Mouse (Mus musculus) midbrain, embryonic 16.5 days (tissue): ENCODE data around the gene Adad2. TPM values are rescaled to one million over a fixed set of nuclear protein-coding genes. Genes with fewer than 3 reads are reported as not detected.

ENCODE experiments used
- ATAC-seq: fragments of 200-750 bp; cut with Nextera tagmentation; 2 replicates; pipeline ENCODE4 v1.8.0; 2017; ENCODE audit warnings: moderate TSS enrichment
- H3K27ac ChIP-seq: fragments of 300-500 bp; sonication (generic); 2 replicates; pipeline ENCODE4 v1.5.1; 2014; ENCODE audit warnings: mild to moderate bottlenecking, low read length, mixed read lengths
- H3K27me3 ChIP-seq: fragments of 300-500 bp; sonication (generic); 2 replicates; pipeline ENCODE4 v1.6.1; 2014; ENCODE audit warnings: low read depth, low read length, mixed read lengths; ENCODE audit not compliant: control insufficient read depth, insufficient read depth
- H3K36me3 ChIP-seq: fragments of 300-500 bp; sonication (generic); 2 replicates; pipeline ENCODE4 v1.6.1; 2014; ENCODE audit warnings: mild to moderate bottlenecking, low read length, moderate library complexity, mixed read lengths; ENCODE audit not compliant: control insufficient read depth, insufficient read depth
- H3K4me1 ChIP-seq: fragments of 300-500 bp; sonication (generic); 2 replicates; pipeline ENCODE4 v1.6.1; 2014; ENCODE audit warnings: mild to moderate bottlenecking, low read length, mixed read lengths; ENCODE audit not compliant: control insufficient read depth, insufficient read depth
- H3K4me2 ChIP-seq: fragments of 300-500 bp; sonication (generic); 2 replicates; pipeline ENCODE4 v1.6.1; 2014; ENCODE audit warnings: mild to moderate bottlenecking, low read length, mixed read lengths
- H3K4me3 ChIP-seq: fragments of 300-500 bp; sonication (generic); 2 replicates; pipeline ENCODE4 v1.5.1; 2014; ENCODE audit warnings: low read depth, mild to moderate bottlenecking, low read length, moderate library complexity, mixed read lengths
- H3K9ac ChIP-seq: fragments of 300-500 bp; sonication (generic); 2 replicates; pipeline ENCODE4 v1.6.1; 2014; ENCODE audit warnings: low read depth, low read length, mixed read lengths
- H3K9me3 ChIP-seq: fragments of 300-500 bp; sonication (generic); replicated peaks from 2 replicates; pipeline ENCODE4 v1.6.1; 2014; ENCODE audit warnings: mild to moderate bottlenecking, low read length, mixed read lengths; ENCODE audit not compliant: control insufficient read depth, poor library complexity, severe bottlenecking
- WGBS: fragments of 180-500 bp; shearing (Covaris S2); extraction: QIAGEN DNeasy Blood & Tissue Kit; methylation state at CpG from one replicate; pipeline ENCODE4 v1.1.7; 2014; 5-methylcytosine and 5-hydroxymethylcytosine counted together
- polyA plus RNA-seq: library from polyadenylated mRNA; unstranded; fragments of >200 nt; fragmentation: Nextera tagmentation; extraction: Ambion mirVana; gene quantifications from 2 replicates; pipeline ENCODE4 v1.2.1, GENCODE M21; 2015

Adad2 gene
- polyA plus RNA-seq, 1 experiment from 2014 or later, result 0.19 TPM

DNA sequence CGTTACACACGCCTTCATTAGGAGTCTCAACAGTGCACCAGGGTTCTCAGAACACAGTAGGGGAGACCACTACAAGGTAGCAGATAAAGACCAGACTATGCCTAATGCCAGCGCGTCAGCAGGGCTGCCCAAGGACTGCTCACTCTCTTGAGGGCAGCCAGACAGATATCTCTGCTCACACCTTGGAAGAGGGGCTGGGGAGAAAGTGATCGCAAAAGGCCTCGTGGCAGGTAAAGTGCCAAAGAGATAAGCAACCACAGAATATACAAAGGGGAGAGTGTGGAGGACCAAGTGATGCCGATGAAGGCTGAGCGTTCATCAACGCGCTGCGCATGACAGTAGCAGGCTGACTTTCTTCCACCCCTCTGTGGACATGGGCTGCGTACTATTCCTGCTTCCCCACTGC, 8.1 kb upstream of the Adad2 start:
- H3K27me3 ChIP-seq, result no peaks in the 10 kb centered on the region
- H3K9me3 ChIP-seq, result no peaks in the 10 kb centered on the region
- ATAC-seq, result peak; percentile 69
- peaks cover 7% of the 10 kb centered on the region for H3K36me3 ChIP-seq
- H3K4me3 ChIP-seq, result peak overlapping the region; percentile 66
- peaks cover 9% of the 10 kb centered on the region for H3K4me1 ChIP-seq
- WGBS, result 56% methylated on average over 12 of the region's 12 CpGs
- H3K9ac ChIP-seq, result peak overlapping the region; percentile 77
- H3K4me2 ChIP-seq, result peak overlapping the region; percentile 60
- no peak overlapping the region for H3K27ac ChIP-seq

DNA sequence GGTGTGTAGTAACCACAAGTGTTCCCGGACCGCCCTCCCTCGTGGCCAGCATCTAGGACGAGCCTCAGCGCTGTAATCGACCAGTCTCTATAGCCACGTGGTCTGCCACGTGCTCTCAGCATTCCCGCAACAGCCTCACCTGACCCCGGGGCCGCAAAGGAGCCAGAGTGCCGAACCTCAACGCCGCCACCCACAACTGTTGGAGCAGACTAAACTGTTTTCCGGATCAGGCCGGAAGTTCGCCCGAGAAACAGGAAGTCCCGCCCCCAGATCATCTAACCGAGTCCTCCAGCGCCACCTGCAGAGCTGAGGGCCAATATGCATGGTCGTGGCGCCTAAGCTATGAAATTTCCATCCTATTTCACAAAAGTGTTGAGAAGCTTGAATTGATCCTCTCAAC, 7.6 kb upstream of the Adad2 start, which contains the start of gene Taf1c:
TSS of gene Taf1c (minus strand) at position 227 of the 400 bp plus-strand sequence.
- Histone ChIP-seq H3K27me3 (no peaks in the 10 kb centered on the region), H3K9me3 (no peaks in the 10 kb centered on the region), H3K9ac (peak within 1 kb of the TSS; percentile 77), H3K27ac (peak within 1 kb of the TSS; percentile 55; the same call in 1 of the 2 replicates), H3K4me3 (peak within 1 kb of the TSS; percentile 66), H3K4me1 (peaks cover 9% of the 10 kb centered on the region), H3K36me3 (peaks cover 7% of the 10 kb centered on the region), H3K4me2 (peak within 1 kb of the TSS; percentile 60)
- peak; percentile 85 for ATAC-seq
- 0% methylated on average over 23 of the region's 23 CpGs for WGBS

DNA sequence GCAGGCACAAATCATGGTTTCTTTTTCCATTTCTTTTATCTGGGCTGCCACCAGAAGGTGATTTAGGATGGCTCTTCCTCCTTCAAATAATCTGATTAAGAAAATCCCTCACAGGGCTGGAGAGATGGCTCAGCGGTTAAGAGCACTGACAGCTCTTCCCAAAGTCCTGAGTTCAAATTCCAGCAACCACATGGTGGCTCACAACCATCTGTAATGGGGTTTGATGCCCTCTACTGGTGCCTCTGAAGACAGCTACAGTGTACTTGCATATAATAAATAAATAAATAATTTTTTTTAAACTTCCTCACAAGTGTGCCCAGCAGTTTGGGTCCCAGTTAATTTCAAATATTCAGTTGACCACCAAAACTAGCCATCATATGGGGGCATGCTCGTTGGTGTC, 6.3 kb upstream of the Adad2 start:
- Histone ChIP-seq H3K4me1 (peaks cover 9% of the 10 kb centered on the region), H3K36me3 (peaks cover 4% of the 10 kb centered on the region; the same call in 1 of the 2 replicates), H3K27me3 (no peaks in the 10 kb centered on the region), H3K27ac (no peak overlapping the region), H3K9ac (no peak overlapping the region), H3K4me3 (no peak overlapping the region), H3K4me2 (no peak overlapping the region), H3K9me3 (no peaks in the 10 kb centered on the region)
- no peak for ATAC-seq
- 86% methylated on average over 2 of the region's 2 CpGs for WGBS

DNA sequence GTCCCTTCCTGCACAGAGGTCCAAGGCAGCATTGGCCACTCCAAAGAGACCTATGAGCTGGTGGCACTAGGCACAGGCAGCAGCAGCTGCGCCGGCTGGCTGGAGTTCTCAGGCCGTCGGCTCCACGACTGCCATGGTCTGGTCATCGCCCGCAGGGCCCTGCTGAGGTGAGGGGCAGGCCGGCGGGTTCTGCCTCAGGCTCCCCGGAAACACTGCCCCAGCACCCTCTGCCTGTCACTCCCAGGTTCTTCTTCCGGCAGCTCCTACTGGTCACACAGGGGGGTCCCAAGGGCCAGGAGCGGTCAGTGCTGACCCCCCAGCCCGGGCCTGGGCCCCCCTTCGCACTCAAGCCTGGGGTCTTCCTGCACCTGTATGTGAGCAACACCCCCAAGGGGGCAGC, 2.5 kb downstream of the Adad2 start:
- Histone ChIP-seq H3K4me2 (no peak overlapping the region), H3K4me1 (no peaks in the 10 kb centered on the region), H3K27ac (no peak overlapping the region), H3K9ac (no peak overlapping the region), H3K4me3 (no peak overlapping the region), H3K27me3 (no peaks in the 10 kb centered on the region), H3K36me3 (no peaks in the 10 kb centered on the region), H3K9me3 (no peaks in the 10 kb centered on the region)
- ATAC-seq, result no peak
- 75% methylated on average over 14 of the region's 14 CpGs for WGBS

DNA sequence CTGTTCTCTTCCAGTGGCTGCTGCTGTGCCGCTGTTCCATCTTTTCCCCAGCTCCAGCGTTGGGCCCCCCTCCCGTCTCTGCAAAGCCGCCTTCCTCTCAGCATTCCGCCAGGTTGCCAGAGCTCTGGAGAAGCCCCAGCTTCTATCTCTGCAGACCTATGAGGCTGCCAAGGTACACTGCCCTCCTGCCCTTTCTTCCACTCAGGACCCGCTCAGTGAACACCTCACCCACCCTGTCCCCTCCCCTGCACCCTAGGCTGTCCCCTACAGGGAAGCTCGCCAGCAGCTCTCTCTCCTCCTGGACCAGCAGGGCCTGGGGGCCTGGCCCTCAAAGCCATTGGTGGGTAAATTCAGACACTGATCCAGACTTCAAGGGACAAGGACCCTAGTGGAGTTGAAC, 3.8 kb downstream of the Adad2 start:
- H3K27me3 ChIP-seq, result no peaks in the 10 kb centered on the region
- no peak overlapping the region for H3K9ac ChIP-seq
- H3K9me3 ChIP-seq, result no peaks in the 10 kb centered on the region
- 69% methylated on average over 7 of the region's 7 CpGs for WGBS
- no peaks in the 10 kb centered on the region for H3K36me3 ChIP-seq
- no peaks in the 10 kb centered on the region for H3K4me1 ChIP-seq
- H3K4me3 ChIP-seq, result no peak overlapping the region
- no peak overlapping the region for H3K27ac ChIP-seq
- H3K4me2 ChIP-seq, result no peak overlapping the region
- no peak for ATAC-seq

DNA sequence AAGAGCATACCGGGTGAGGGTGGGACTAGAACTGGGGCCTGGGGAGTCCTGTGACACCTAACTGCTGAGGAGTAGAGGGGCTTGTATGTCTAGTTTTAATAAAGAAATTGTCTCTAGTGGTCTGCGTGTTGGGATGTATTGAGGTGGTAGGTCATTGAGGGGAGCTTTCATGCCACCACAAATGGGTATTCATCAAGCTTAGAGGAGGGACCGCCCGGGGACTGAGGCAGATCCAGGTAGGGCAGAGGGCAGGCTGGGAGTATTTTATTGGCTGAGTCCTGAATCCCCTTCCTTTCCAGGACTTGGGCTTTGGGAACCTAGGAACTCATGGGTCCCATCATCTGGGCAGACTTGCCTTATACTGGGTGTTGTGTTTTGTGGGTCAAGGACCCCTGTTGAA, 4.3 kb downstream of the Adad2 start:
- Histone ChIP-seq H3K4me1 (no peaks in the 10 kb centered on the region), H3K27ac (no peak overlapping the region), H3K9me3 (no peaks in the 10 kb centered on the region), H3K4me3 (no peak overlapping the region), H3K27me3 (no peaks in the 10 kb centered on the region), H3K9ac (no peak overlapping the region), H3K36me3 (no peaks in the 10 kb centered on the region), H3K4me2 (no peak overlapping the region)
- WGBS, result 93% methylated on average over 4 of the region's 4 CpGs
- no peak for ATAC-seq

DNA sequence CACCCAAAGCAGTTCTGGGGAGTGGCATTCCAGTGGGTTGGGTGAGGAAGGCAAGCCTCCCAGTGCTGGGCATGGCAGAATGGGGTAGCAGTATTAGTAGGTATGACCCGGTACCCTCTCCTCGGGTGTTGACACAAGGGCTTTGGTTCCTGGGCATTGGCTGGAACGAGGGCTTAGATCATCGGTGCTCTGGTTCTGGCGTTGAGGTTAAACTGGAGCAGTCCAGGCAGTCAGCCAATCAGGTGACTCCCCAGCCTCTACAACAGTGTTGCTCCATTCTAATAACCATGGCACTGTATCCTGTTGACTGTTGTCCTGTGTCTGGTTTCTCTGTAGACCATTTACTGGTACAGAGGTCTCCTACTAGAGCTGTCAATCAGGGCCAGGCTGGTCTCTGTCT, 5.0 kb downstream of the Adad2 start:
- H3K27me3 ChIP-seq, result no peaks in the 10 kb centered on the region
- H3K27ac ChIP-seq, result no peak overlapping the region
- no peak overlapping the region for H3K4me2 ChIP-seq
- no peak for ATAC-seq
- H3K36me3 ChIP-seq, result no peaks in the 10 kb centered on the region
- H3K4me3 ChIP-seq, result no peak overlapping the region
- WGBS, result 88% methylated on average over 5 of the region's 5 CpGs
- no peak overlapping the region for H3K9ac ChIP-seq
- H3K4me1 ChIP-seq, result no peaks in the 10 kb centered on the region
- no peaks in the 10 kb centered on the region for H3K9me3 ChIP-seq

DNA sequence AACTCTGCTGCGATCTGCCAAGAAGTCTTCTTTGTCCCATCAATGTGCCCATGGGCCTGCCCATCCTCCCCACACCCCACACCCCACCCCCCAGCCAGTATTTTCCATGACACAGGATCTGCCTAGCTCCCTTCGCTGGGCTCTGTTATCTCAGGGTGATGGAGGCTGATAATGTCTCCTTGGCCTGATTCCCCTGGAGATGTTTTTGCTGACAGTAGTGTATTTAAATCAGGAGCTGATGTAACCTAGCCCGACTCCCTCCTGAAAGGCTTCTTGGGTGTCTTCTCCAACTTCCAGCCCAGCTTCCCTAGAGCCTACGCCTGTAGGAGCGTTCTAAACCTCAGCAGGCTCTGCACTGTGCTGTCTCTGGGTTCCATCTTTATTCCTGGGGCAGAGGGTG, 6.3 kb downstream of the Adad2 start:
- H3K9ac ChIP-seq, result no peak overlapping the region
- WGBS, result 79% methylated on average over 5 of the region's 5 CpGs
- H3K27ac ChIP-seq, result no peak overlapping the region
- ATAC-seq, result no peak
- no peaks in the 10 kb centered on the region for H3K4me1 ChIP-seq
- H3K27me3 ChIP-seq, result no peaks in the 10 kb centered on the region
- H3K4me2 ChIP-seq, result no peak overlapping the region
- H3K9me3 ChIP-seq, result no peaks in the 10 kb centered on the region
- no peak overlapping the region for H3K4me3 ChIP-seq
- no peaks in the 10 kb centered on the region for H3K36me3 ChIP-seq

DNA sequence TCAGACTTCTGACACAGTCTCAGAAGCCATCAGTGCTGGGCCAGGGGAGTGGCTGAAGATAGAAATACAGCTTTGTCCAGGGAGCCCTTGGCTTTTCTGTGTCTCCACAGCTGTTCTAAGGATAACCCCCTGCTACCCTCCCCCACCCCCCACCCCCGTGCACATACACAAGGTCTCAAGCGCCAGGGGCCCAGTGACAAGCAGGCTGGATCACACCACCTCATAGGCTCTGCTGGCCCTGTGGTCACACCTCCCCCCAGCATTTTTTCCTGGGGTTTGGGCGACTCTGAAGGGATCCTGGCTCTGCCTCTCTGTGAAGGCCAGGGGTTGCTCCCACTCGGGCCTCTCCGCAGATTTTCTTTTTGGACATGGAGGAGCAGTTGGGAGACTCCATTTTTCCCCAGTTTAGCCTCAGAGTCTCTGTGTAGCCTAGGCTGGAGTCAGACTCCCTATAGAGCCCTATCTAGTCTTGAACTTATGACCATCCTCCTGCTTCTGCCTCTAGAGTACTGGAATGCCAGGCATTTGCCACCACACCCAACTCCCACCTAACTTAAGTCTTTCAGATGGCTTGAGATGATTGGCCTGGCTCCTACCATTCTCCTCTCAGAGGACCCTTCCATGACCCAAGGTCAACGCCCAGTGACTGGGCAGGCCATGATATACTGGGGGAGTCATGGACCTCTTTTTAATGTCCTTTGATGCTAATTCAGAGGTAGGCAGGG, 7.7 kb downstream of the Adad2 start:
- Histone ChIP-seq H3K9ac (no peak overlapping the region), H3K4me1 (no peaks in the 10 kb centered on the region), H3K4me2 (no peak overlapping the region), H3K4me3 (no peak overlapping the region), H3K36me3 (no peaks in the 10 kb centered on the region), H3K9me3 (no peaks in the 10 kb centered on the region), H3K27ac (no peak overlapping the region), H3K27me3 (no peaks in the 10 kb centered on the region)
- no peak for ATAC-seq
- 80% methylated on average over 6 of the region's 6 CpGs for WGBS
